Mouse (Mus musculus) right cerebral cortex, postnatal 14 days (tissue): ENCODE results near the gene Tiparp.
A peak's percentile ranks its signal among the peaks of the same experiment; 100 is the strongest.

ENCODE experiments used
- DNase-seq: peaks from one replicate; pipeline ENCODE4 v3.0.0; 2022

The Tiparp gene

DNA sequence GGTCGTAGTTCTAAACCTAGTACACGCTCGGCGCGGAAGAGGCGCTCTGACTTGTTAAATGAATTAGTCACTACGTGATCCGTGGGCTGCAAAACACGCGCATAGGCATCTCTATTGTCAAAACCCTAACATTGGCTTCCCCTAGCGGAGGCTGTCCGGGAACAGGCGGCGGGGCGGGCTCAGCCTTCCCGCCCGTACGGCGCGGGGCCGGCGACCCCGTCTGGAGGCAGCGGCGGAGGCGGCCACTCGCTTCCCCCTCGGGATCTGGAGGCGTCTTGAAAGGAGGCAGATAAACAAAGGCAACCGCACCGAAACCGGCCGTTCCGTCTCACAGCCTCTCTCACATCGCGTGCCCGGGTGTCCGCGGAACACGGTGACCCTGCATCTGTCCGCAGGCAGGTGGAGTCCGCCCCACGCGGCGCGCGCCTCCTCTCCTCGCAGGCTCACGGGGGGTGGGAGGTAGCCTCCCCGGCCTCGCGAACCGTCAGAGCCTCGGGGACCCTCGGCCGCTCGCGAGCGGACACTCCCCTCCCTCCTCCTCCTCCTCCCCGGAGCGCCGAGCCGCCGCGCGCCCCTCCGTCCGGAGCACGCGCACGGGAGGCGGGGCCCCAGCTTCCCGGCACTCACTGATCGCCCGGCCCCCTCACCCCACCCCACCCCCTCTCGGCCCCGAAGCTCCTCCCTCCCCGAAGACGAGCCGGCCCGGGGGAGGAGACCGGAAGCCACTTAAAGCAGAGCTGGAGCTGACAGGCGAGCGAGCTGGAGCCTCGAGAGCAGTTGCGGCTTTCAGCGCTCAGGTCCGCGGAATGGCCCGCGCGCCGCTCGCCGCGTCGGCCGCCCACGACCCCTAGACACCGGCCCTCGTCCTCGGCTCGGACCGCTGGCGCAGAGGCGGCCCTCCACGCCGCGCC is at the start of gene Tiparp:
Gene Tiparp, plus strand, starts transcription at position 720 of the 911 bp plus-strand sequence.
- DNase-seq = peak; percentile 89

DNA sequence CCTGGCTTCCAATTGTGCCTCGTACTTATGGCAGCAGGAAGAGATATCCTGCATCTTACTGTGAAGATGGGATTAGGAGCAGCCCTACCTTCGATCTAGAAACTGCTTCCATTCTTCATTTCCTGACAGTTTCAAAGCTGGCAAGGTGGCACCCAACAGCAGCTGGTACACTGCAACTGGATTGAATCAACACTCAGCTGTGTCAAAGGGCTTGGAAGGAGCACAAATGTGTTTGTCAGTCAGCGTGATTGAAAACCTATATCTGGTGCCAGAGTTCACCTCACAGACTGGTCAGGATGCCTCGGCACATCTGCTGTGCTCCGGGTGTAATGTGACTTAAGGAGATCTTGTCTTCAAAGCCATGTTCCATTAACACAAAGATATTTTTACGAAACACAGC is 47.5 kb upstream of the Tiparp start:
- DNase-seq = no peak

DNA sequence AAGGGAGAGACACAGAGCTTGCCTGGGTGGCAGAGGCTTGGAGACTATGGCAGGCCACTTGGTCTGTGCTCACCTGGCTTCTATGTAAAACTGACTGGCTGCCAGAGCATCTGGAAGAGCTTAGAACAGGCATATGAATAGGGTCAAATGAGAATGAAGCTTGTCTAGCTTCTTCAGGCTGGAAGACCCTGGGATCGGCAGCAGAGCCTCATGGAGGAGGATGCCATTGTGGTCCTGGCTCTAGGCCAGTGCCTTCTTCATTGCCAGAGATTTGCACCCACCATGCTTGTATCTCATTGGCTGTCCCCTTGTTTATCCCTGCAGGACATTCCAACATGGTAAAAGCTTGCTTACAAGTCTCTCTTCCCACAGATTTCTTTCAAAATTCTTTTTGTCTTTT is 45.9 kb upstream of the Tiparp start:
- DNase-seq = no peak

DNA sequence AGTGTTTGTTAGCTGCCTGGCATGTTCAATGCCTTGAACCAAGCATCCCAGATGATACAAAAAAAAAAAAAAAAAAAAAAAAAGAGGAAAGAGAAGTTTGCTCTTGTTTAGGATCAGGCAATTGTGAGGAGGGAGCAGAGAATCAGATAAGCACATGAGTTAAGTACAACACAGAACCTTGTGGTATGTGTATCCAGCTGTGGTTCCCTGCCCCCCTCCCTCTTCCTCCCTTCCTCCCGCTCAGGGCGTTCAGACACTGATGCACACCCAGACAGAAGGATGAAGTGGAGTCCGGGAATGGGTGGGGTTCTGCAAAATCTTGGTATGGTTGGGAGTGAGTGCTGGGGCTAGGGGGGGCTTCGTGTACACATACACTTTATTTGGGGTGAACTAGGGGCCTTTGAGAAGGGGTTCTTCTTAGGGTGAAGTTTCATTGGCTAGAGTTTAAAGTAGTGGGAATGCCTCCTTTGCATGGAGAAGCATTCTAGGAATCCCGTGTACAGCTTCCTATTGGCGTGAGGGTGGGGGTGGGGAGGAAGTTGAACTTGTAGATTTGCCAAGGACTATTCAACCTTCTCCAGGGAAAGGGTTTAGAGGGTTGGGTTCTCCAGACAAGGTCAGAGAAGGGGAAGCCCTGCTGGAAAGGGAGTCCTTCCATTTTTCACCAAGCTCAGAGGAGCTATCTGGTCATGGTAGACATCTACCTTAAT is 45.4 kb upstream of the Tiparp start:
- no peak for DNase-seq

DNA sequence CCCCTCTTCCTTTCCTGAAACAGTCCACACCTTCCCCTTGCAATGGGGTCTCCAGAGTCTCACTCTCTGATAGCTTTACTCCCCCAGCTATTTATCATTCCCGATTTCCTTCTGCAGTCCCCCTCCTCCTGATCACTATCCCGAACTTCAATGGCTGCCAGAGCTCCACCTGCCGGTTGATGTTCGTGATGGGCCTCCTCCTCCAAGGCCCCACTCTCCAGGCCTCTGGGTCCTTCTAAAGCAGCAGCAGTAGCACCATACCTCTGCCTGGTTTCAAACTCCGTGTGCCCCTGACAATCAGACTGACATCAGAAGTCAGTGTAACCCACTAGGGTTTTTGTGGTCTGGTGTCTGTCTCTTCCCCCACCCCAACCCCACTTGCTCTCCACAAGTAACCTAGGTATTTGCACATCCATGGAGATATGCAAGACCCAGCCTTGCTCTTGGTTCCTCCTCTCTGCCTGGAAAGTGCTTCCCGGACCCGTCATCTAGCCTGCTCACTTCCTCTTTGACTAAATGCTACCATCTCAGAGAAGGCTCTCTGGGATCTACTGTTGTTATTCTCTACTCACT is 44.0 kb upstream of the Tiparp start:
- no peak for DNase-seq

DNA sequence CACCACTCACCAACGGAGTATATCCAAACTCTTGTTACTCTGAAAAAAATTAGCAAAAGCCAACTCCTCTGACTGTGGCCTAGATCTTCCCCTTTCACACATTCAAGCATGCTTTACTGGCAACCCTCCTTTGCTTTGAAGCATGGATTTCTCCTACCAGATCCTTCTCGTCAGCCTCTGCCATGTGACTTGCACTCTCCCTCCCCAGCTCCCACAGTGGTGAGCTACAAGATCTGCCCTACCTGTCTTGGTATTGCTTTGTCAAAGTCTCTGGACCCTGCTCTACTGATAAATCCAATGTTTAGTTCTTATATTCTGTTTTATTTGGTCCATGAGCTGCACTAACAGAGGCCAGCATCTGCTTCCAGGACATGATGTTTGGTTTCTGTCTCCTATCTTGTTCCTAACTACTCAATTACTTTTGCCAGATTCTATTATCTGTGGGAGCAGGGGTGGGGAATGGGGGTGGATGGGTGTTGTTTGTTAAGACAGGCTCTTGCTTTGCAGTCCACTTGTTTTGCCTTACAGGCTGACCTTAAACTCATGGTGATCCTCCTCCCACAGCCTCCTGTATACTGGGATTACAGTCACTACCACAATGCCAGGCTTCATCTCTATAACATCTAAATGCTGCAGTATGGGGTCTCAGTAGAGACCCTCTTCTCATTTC is 40.7 kb upstream of the Tiparp start:
- no peak for DNase-seq

DNA sequence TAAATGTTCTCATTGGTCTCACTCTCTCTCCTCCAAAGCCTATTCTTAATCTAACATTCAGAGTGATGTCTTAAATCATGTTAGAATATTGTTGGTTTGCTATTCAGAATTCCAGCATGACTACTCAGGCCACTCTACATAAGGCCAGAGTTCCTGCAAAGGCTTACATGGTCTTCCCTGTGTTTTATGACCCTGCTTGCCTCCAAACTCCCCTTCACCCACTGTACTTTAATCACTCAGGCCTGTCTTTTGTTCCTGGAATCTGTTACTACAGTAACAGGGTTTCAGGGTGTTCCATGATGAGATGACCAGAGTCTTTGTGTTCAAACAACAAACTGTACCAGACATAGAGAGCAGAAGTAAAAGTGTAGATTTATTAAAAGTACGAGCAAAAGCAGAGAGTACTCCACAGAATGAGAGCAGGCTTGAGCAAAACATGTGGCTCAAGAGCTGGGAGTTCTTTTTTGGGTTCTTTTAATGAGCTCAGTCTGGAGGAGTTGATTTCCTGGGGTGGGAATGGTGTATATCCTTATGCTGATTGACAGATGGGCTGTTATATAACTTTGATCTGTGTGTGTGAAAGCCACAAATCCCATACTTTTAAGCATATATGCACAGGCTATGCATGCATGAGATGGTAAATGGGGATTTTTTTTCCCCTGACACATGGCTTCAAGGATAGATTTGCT is 39.5 kb upstream of the Tiparp start:
- DNase-seq = no peak

DNA sequence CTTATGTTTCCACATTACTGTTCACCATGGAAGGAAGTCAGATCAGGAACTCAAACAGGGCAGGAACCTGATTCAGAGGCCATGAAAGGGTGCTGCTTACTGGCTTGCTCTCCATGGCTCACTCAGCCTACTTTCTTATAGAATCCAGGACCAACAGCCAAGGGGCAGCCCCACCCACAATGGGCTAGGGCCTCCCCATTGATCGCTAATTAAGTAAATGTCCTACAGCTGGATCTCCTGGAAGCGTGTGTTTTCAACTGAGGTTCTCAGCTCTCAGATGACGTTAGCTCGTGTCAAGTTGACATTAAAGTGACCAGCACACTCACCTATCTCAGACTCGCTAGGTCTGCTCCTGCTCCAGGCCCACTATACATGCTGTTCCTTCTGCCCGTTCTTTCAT is 38.6 kb upstream of the Tiparp start:
- no peak for DNase-seq

DNA sequence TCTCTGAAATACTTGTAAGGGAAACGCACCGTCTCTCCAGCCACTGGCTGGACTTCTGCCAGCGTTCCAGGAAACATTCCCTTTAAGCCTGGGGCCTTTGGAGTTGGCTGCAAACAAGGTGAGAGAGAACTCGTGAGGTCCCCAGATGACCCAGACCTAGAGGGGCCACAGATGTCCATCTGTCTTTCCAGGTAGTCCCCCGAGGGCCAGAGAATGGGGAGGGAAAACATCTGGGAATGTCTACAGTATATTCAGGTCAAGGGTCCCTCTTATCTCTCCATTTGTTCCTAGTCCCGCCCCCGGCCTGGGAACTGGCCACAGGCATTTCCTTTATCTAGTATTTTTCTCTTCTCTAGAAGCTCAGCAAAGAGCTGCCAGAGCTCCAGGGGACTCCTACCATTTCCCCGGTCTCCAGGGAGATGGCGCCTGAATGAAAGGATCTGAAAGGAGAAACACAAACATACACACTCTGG is 33.9 kb upstream of the Tiparp start:
- DNase-seq = peak; percentile 12

DNA sequence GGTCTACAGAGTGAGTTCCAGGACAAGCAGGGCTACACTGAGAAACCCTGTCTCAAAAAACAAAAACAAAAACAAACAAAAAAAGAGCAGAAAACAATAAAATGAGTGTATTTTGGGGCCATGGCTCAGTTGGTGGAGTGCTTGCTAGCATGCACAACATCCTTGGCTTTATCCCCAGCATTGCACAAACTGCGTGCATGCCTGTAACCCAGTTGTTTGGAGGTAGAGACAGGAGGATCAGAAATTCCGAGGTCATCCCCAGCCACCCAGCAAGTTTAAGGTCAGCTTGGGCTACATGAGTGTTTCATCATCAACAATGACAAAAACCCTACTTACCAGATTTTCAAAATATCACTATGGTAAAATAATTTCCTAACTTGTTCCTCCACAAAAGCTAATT is 20.4 kb upstream of the Tiparp start:
- DNase-seq = no peak

DNA sequence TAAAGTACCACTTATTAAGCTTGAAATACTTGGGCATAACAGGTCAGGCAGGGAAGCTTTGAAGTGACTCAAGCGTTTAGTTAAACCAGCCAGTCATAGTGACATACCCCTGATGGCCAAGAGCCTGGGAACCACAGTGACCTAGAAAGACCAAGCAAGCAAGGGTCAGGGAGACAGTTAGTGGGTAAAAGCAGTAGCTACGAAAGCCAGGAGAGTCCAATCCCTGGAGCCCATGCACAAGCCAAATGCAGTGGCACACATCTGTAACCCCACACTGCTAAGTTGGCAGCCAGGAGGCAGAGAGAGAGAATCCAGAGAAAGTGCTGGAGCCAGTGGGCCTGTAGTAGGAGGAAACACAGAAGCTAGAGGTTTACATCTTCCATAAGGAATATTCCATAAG is 17.6 kb upstream of the Tiparp start:
- DNase-seq = no peak

DNA sequence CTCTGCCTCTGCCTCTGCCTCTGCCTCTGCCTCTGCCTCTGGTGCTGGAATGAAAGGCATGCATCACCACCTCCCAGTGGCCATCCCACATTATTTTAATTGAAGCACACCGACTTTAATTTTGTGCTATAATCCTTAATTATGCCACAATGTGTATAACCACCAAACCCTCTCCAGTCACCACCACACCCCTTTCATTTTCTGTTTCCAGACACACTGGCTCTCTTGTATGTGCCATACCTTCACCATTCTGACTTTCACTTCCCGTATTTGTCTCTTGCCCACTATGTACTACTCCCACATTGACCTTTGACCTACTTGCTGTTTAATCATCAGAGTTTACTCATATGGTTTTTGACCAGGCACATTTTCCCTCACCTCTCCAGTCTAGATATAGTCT is 12.5 kb upstream of the Tiparp start:
- DNase-seq = no peak

DNA sequence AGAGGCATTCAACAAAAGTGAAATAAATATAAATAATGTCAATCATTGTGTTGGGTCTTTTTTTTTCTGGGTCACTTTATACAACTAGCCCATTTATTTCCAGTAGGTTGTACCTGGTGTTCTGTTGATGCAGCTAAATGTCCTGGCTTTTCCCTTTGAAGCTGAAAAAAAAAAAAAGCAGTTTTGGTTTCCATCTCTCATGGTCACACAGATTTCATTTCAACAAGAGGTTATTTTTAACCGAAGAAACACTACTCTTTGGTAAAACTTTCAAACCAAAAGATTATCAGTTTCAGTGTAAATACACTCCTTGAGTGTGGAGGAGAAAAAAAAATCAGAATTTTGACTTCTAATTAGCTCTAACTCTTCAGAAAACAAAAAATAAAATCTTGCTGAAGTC is 11.7 kb upstream of the Tiparp start:
- no peak for DNase-seq

DNA sequence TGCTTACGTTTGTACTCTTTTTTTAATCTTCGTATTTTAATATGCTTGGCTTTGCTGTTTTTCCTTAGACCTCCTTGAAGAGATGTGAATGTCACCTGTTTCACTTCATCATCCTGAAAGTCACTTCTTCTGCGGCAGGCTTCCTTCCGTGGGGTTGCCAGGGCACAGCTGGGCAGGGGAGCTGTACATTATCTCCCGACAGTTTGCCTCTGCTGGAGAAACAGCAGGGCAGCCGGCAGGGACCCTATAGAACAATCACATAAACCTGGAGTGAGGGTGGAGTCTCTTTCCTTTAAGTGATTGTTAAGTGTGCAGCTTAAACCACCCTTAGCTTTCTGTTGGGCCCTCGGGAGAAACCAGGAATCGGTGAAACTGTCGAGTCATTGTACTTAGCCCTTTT is 11.1 kb upstream of the Tiparp start:
- DNase-seq = no peak

DNA sequence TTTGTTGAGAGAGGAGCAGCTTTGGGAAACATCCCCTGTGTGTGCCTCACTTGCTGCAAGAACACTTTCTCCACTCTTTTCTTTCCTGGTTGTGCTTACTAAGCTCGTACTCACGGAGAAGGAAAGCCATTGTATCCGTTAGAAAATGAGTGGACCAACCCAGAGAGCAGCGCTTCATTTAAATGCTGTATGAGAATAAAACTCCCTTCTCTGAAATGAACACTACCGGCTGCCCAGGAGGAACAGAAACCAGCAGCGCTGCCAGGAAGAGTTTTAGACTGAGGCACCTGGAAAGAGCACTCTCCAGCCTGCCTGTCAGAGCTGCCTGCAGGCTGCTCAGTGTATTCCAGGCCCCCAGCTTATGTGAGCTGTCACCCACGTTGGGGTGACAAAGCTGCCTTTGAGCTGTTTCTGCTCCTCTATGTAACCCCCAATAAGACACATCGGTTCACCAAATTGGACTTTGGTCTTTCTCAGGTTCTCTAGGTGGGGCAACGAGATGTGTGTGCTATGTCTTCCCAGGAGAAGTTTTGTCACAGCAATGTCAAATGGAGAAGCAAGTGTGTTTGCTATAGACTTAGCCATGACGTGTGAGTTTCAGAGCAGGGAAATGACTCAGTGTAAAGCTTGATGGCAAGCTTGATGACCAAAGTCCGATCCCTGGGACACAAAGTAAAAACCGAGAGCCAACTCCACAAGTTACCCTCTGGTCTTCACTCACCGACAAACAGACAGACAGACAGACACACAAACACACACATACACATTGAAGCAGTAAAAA is 10.3 kb upstream of the Tiparp start:
- peak; percentile 6 for DNase-seq

DNA sequence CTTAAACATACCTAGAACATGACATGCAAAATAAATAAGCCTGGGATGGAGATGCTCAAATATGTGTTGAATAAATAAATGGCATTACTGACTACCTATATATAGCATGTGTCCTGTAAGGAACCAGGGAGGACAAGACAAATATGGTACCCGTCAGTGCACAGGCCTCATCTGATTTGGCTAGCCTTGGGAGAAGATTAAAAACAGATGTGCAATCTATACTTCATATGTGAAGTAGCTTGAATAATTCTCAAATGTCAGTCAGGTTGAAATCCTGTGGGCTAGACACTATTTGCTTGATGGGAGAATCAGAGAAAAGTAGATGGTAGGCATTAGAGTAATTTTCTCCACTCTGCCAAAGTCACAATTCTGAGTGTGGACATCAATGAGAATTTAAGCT is 6.8 kb upstream of the Tiparp start:
- no peak for DNase-seq

DNA sequence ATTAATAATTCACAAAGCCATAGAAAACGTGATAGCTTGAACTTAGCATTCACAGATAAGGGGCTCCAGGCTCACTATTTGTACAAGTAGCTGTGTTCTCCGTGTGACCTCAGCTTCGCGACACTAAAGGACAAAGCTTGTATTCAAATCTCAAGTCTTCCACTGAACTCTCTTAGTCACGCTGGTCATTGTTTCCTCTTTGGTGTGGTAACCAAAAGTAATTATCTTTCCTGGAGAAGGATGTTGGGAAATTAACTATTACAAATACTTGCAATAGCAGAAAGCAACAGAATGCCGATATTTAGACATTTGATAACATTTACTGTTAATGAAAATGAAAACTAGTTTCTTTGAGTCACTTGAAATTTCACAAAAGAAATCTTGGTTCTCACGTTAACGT is 4.8 kb upstream of the Tiparp start:
- DNase-seq = no peak

DNA sequence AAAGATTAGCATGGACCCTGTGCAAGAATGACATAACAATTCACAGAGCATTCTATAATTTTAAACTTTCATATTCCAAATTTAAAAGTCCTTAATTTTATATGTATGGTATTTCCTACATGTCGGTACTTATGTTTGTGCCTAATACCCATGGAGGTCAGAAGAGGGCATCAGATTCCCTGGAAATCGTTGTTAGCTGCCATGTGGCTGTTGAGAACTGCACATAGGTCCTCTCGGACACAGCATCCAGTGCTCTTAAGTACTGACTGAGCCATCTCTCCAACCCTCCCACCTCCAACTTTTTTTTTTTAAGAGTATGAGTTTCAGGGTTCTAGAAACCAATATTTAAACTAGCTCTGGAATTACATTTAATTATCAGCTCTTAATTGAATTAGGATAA is 2.5 kb upstream of the Tiparp start:
- DNase-seq = no peak

DNA sequence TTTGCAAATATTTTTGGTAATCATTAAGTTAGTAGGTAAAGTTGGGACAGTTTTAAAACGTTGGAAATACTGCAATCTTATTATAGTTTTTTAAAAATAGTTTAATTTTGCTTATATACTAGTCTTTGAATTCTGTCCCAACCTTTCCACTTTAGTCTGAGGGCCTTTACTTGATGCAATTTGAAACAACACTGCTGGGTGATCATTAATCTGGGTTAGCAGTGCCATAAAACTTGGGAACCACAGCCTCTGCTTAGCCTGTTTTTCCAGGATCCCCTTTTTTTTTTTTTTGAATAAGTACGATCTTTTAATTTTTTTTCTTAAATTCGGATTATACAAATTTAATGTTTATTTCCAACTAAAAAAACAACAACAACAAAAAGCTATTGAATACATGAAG is 1.0 kb upstream of the Tiparp start:
- no peak for DNase-seq

DNA sequence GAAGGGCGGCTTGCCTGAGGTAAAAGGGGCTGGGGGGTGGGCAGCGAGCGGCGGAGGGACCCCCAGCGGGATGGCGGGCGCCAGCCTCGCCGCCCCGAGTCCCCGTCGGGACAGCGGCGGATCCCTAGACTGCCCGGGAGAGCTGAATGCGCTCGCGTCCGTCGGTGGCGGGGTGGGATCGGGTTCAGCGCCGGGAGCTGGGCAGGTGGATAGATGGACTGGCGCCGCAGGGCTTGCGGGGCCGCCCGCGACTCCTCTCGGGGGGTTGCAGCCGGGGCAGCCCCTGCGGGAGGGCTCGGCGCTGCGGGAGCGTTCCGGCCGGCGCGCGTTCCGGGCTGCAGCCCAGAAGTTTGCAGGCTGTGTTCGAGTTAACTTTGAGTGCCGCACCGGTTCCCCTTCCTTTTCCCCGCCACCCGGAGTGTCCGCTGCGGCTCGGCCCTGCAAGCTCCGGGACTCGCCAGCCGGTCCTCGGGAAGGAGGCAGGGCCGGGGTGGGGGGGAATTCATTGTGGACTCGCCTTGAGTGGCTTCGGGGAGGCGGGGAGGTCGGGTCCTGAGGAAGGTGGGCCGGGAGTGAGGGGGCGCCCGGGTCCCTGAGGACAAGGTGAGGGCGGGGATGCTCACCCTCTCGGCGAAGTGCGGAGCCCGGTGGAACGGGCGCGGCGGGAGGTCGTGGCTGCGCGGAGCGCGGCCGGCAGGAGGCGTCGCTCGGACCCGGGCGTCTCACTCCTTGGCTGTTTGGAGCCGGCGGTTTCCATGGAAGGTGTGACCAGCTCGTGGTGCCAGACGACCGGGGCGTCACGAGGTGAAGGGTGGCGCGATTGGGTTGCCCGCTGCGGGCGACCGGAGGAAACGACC is 632 bp downstream of the Tiparp start:
- peak; percentile 47 for DNase-seq
